Mouse (Mus musculus): Measurements from ENCODE around the gene Nudt5.

DNA sequence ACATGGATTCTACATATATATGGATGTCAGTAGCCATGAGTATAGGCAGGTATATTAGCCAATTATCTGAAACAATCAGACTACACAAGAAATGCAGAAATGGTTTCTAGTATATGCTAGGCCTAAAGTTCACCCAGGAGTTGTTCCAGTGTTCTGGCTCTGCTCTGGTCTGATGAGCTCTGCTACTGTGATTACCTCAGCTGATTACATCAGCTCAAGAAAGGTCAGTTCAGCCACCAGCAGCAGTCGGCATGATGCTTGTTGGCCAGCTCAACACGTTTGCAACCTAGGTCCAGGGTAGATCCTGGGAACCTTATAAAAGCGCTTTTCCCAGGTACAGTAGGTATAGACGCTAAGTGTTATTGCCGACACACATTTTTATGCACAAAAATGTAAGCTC lies 24.9 kb downstream of the Nudt5 start:
- TF ChIP-seq GATA1 (IDR thresholded peaks at IDR 0.05; ENCODE audit: borderline replicate concordance, low read length) (no peak), FLI1 (IDR thresholded peaks at IDR 0.05; ENCODE audit: low read length) (no peak)
